Comparison of ENCODE assay signal across 18 mouse cellular contexts in the genomic region with DNA sequence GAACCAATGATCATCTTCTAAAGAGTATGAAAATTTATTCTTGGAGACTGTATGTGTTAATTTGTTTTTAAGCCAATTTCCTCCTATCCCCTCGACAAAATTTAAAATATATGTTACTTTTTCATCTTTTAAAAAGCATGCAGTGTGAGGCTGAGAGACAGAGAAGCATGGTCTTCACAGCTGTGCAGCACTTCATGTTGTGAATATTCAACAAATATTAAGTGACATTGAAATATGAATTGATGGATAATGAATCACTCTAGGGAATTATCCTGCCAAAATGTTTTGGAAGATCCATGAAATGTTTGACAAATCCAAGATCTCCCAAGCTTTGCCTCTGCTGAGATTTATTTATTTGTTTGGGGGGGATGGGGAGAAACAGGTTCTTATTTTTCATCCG.
"Had no signal": no experiment of that assay in that cellular context is flagged by ENCODE, and none has a peak within 500 bp of the region (broad histone marks: within the 10 kb centered on the region; RNA-seq: fewer than 3 reads in every experiment).

No protein-coding gene starts in this region.

- H3K9ac ChIP-seq: lung, embryonic 14.5 days; midbrain, embryonic 12.5 days; midbrain, embryonic 15.5 days; neural tube, embryonic 13.5 days; neural tube, embryonic 15.5 days had no signal

- H3K4me2 ChIP-seq: lung, embryonic 14.5 days; midbrain, embryonic 12.5 days; midbrain, embryonic 15.5 days; neural tube, embryonic 13.5 days; neural tube, embryonic 15.5 days had no signal

- ATAC-seq: midbrain, embryonic 15.5 days had no signal

- H3K36me3 ChIP-seq: midbrain, embryonic 10.5 days; midbrain, embryonic 12.5 days; midbrain, embryonic 15.5 days; neural tube, embryonic 13.5 days; neural tube, embryonic 15.5 days had no signal

- H3K4me1 ChIP-seq: midbrain, embryonic 10.5 days; midbrain, embryonic 12.5 days; midbrain, embryonic 15.5 days; neural tube, embryonic 13.5 days; neural tube, embryonic 15.5 days had no signal

- H3K27ac ChIP-seq: midbrain, embryonic 10.5 days; midbrain, embryonic 12.5 days; midbrain, embryonic 15.5 days; neural tube, embryonic 13.5 days; neural tube, embryonic 15.5 days had no signal

- H3K9me3 ChIP-seq: midbrain, embryonic 10.5 days; midbrain, embryonic 12.5 days; midbrain, embryonic 15.5 days; neural tube, embryonic 13.5 days; neural tube, embryonic 15.5 days had no signal

- H3K27me3 ChIP-seq: midbrain, embryonic 12.5 days; midbrain, embryonic 15.5 days; neural tube, embryonic 13.5 days; neural tube, embryonic 15.5 days had no signal

- DNase-seq: lung, adult 18-20 months; lung, embryonic 14.5 days; lung, postnatal 10 days; lung, postnatal 4 days; retina, postnatal 1 day; right cerebral cortex, adult 18-20 months; right cerebral cortex, postnatal 25 days; right cerebral cortex, postnatal 4 days; spleen, adult 18-20 months; thymus, adult 18-20 months; thymus, postnatal 14 days; thymus, postnatal 36 days had no signal

- H3K4me3 ChIP-seq: midbrain, embryonic 10.5 days; midbrain, embryonic 12.5 days; midbrain, embryonic 15.5 days; myocyte; neural tube, embryonic 13.5 days; neural tube, embryonic 15.5 days had no signal
